Mouse (Mus musculus) lung, postnatal 0 days (tissue): ENCODE results near the gene Mlf2.

Experiments
- CTCF ChIP-seq: IDR thresholded peaks from 2 replicates; pipeline ENCODE4 v1.5.1; 2016; ENCODE audit warnings: antibody characterized with exemption, mild to moderate bottlenecking
- EP300 ChIP-seq: IDR thresholded peaks from 2 replicates; pipeline ENCODE4 v1.6.1; 2016; ENCODE audit warnings: antibody characterized with exemption, mild to moderate bottlenecking, control low read depth

DNA sequence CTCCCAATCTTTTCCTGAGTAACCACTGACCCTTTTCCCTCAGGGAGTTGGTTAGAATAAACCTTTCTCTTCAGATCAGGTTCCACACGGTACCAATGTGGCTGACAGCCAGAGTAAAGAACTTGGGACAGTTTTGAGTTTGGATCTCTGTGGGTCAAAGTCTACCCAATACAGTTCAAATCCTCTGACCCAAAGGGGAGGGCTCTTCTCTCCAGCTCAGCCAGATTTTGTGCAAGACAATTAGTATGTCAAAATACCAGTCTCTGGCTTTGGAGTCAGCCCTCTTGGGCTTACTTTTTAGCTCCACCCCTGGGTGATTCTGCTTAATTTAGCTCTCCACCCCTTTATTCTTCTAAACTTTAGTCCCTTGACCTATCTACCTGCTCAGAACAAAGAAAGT lies 955 bp upstream of the Mlf2 start:
- TF ChIP-seq CTCF = no peak
- no peak for TF ChIP-seq EP300
